Mouse (Mus musculus): ENCODE measurements around the gene H1f0. TPM values are rescaled to one million over a fixed set of nuclear protein-coding genes. Genes with fewer than 3 reads are reported as not detected.

The H1f0 gene
- 61.7 and 125 TPM in 2 replicates for polyA plus RNA-seq (2012; rRNA removed; ENCODE audit: low replicate concordance)

DNA sequence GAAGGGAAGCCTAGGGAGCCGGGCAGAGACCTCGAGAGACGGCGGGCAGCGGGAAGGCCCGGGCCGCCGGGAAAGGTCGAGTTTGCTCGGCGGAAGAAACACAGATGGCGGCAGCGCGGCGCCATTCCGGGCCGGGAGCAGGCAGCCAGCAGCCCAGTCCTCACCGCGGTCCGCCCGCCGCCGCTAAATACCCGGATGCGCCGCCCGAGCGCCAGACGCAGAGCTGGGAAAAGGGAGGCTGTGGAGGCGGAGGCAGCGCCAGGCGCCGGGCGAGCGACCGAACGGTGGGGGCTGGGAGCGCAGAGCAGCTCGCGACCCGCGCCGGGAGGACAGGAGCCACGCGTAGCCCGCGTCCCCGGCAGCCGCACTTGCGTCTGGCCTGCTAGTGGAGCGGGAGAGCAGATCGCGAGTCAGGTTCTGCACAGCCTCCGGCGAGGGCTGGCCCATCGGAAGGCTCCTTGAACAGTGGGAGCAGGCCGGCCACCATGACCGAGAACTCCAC lies at the start of gene H1f0:
H1f0 (plus strand) TSS at position 214 of the 502 bp plus-strand sequence.

DNA sequence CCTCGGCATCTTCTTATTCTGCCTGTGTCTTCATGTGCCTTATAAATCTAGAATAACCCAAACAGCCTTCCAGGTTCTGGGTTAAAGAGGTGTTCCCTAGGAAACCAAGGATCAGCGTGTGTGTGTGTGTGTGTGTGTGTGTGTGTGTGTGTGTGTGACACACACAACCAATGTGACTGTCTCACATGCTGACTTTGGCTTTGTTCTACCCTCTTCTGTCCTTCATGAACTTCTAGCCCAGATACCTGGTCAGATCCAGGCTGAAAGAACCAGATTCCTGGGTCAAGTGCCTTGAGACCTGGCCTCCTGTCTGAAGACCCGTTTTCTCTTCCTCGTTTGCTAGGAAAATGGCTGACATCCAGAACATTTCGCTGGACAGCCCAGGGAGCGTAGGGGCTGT lies 13.3 kb downstream of the H1f0 start, which contains the start of gene Galr3:
Galr3 (plus strand) TSS at position 301 of the 400 bp plus-strand sequence.

DNA sequence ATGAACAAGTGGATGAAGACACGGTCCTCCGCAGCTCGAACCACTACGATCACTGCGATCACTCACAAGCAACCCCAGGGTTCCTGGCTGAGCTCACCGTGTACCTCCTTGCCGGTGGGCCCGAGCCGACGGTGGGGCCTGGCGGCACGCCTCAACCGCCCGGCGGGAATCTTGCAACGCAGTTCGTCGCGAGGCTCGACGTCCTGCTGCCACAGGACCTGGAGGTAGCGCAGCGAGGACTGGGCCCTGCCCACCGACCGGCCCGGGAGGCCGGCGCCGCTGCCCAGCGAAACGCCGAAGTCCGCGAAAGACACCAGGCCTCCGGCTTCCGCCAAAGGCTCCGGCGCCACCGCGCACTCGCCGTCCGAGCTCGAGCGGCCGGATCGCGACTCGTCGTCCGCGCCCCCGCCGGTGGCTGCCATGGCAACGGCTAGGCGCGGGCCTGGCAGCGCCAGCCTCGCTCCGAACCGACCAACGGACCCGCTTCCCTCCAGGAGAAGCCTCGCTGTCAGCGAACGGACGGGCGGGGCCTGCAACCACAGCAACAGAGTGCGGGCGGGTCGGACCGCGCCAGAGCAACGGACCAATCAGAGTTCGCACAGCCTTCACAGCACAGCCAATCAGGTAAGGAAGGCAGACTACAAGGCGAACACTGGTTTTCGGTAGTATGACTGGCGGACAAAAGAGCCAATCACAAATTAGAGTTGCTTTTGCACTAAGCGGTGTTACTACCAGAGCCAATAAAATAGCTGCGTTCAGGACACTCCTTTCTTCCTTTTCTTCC lies 34.3 kb downstream of the H1f0 start, which contains the start of gene Ankrd54:
Ankrd54 (minus strand) TSS at position 518 of the 784 bp plus-strand sequence.

DNA sequence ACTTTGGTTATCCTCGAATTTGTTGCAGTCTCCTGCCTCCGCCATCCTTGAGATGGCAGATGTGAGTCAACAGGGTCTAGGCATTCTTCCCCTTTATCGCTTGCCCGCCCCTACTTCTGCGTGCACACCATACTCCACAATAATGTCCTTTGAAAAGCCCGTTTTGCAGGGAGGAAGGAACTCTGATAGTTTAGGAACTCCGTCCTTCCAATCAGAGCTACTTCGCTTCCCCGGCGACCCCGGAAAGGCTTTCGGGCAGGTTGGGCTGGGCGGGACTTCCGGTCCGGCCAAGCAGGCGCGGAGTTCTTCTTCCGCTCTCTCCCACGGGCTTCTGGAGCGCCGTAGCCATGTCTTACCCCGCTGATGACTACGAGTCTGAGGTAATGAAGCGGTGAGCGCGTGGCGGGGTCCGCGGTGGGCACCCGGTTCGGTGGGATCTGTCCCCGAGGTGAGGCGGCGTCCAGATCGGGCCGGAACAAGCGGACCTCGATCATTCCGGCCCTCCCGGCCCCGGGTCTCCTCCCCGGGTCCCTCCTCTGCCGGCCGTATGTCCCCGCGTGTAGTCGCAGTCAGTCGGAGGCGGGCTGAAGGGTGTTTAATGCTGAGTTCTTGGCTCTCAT lies 46.8 kb downstream of the H1f0 start, which contains the start of gene Eif3l:
Eif3l (plus strand) TSS at position 267 of the 620 bp plus-strand sequence.

Other genes starting within 250 kb of the H1f0 start
- gene Card10, start 225.4 kb upstream of the H1f0 start, polyA plus RNA-seq (2012; rRNA removed; ENCODE audit: low replicate concordance), result 28.9 and 72.2 TPM in 2 replicates
- 113 and 345 TPM in 2 replicates for gene Cdc42ep1, start 185.8 kb upstream of the H1f0 start, polyA plus RNA-seq (2012; rRNA removed; ENCODE audit: low replicate concordance)
- gene Lgals2, start 172.9 kb upstream of the H1f0 start, polyA plus RNA-seq (2012; rRNA removed; ENCODE audit: low replicate concordance), result 0.75 and 1.7 TPM in 2 replicates
- 77.4 and 85.5 TPM in 2 replicates for gene Gga1, start 151.3 kb upstream of the H1f0 start, polyA plus RNA-seq (2012; rRNA removed; ENCODE audit: low replicate concordance)
- gene Gm49510, start 128.8 kb upstream of the H1f0 start, polyA plus RNA-seq (2012; rRNA removed; ENCODE audit: low replicate concordance), result 0.04 and 0.08 TPM in 2 replicates
- gene Sh3bp1, start 128.7 kb upstream of the H1f0 start, polyA plus RNA-seq (2012; rRNA removed; ENCODE audit: low replicate concordance), result 27.4 and 95.4 TPM in 2 replicates
- 7.4 and 12.8 TPM in 2 replicates for gene Pdxp, start 114.5 kb upstream of the H1f0 start, polyA plus RNA-seq (2012; rRNA removed; ENCODE audit: low replicate concordance)
- gene Lgals1, start 101.7 kb upstream of the H1f0 start, polyA plus RNA-seq (2012; rRNA removed; ENCODE audit: low replicate concordance), result 3,321 and 5,577 TPM in 2 replicates
- 28.0 and 29.6 TPM in 2 replicates for gene Nol12, start 93.5 kb upstream of the H1f0 start, polyA plus RNA-seq (2012; rRNA removed; ENCODE audit: low replicate concordance)
- gene Triobp, start 80.7 kb upstream of the H1f0 start, polyA plus RNA-seq (2012; rRNA removed; ENCODE audit: low replicate concordance), result 71.7 and 108 TPM in 2 replicates
- 0.54 TPM in 1 of 2 replicates, not detected in the other for gene Galr3, start 13.4 kb downstream of the H1f0 start, polyA plus RNA-seq (2012; rRNA removed; ENCODE audit: low replicate concordance)
- gene Ankrd54, start 34.4 kb downstream of the H1f0 start, polyA plus RNA-seq (2012; rRNA removed; ENCODE audit: low replicate concordance), result 32.5 and 48.9 TPM in 2 replicates
- gene Eif3l, start 46.7 kb downstream of the H1f0 start, polyA plus RNA-seq (2012; rRNA removed; ENCODE audit: low replicate concordance), result 229 TPM in 2 replicates
- 29.8 and 85.6 TPM in 2 replicates for gene Micall1, start 80.4 kb downstream of the H1f0 start, polyA plus RNA-seq (2012; rRNA removed; ENCODE audit: low replicate concordance)
- 34.0 and 64.2 TPM in 2 replicates for gene Polr2f, start 112.6 kb downstream of the H1f0 start, polyA plus RNA-seq (2012; rRNA removed; ENCODE audit: low replicate concordance)
- 3.5 and 6.9 TPM in 2 replicates for gene 1700088E04Rik, start 112.8 kb downstream of the H1f0 start, polyA plus RNA-seq (2012; rRNA removed; ENCODE audit: low replicate concordance)
- gene Sox10, start 136.8 kb downstream of the H1f0 start, polyA plus RNA-seq (2012; rRNA removed; ENCODE audit: low replicate concordance), result 1.9 and 2.1 TPM in 2 replicates
- gene Pick1, start 200.7 kb downstream of the H1f0 start, polyA plus RNA-seq (2012; rRNA removed; ENCODE audit: low replicate concordance), result 26.0 and 37.5 TPM in 2 replicates
- 0.26 TPM in 1 of 2 replicates, not detected in the other for gene Gm49486, start 200.9 kb downstream of the H1f0 start, polyA plus RNA-seq (2012; rRNA removed; ENCODE audit: low replicate concordance)
- gene Slc16a8, start 226.3 kb downstream of the H1f0 start, polyA plus RNA-seq (2012; rRNA removed; ENCODE audit: low replicate concordance), result 0.26 and 0.27 TPM in 2 replicates